In the genomic region with DNA sequence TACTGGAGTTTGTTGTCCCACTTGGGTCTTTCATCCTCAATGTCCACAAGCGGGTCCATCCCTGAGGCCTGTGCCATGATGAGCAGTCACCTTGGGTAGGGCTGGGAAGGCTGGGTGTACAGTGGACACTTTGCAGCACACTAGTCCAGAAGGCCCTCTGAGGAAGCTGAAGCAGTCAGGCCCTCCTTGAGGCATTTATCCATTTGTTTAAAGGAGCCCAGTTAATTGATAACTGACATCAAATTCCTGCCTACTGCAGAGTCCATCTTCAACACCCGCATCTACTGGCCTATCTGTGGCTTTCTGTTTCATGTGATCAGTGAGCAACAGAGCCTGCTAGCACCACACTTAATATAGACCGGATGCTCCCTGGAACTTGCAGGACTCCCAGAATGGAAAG, we compare ENCODE assay signal across 17 mouse cellular contexts. TPM values are rescaled to one million over a fixed set of nuclear protein-coding genes. Genes with fewer than 3 reads are reported as not detected.
"Had no signal": no experiment of that assay in that cellular context is flagged by ENCODE, and none has a peak within 500 bp of the region (broad histone marks: within the 10 kb centered on the region; RNA-seq: fewer than 3 reads in every experiment).

Gene Slc6a18 (minus strand): TSS at position 171 of the 400 bp plus-strand sequence.

- H3K4me2 ChIP-seq: limb, embryonic 13.5 days; midbrain, embryonic 12.5 days; neural tube, embryonic 15.5 days had no signal

- H3K9me3 ChIP-seq: limb, embryonic 13.5 days; midbrain, embryonic 12.5 days; neural tube, embryonic 15.5 days had no signal

- DNase-seq: layer of hippocampus, adult 9-11 months; layer of hippocampus, postnatal 36 days; left cerebral cortex, postnatal 4 days; lung, adult 18-20 months; thymus, postnatal 4 days had no signal

- H3K27me3 ChIP-seq: limb, embryonic 13.5 days; midbrain, embryonic 12.5 days; neural tube, embryonic 15.5 days had no signal

- H3K27ac ChIP-seq: limb, embryonic 13.5 days; liver, embryonic 14.5 days; midbrain, embryonic 12.5 days; neural tube, embryonic 15.5 days; stomach, postnatal 0 days had no signal

- H3K36me3 ChIP-seq: limb, embryonic 13.5 days; midbrain, embryonic 12.5 days; neural tube, embryonic 15.5 days had no signal

- ATAC-seq: intestine, embryonic 16.5 days had no signal

- H3K4me3 ChIP-seq: limb, embryonic 13.5 days; midbrain, embryonic 12.5 days; myocyte; neural tube, embryonic 15.5 days had no signal

- H3K4me1 ChIP-seq: limb, embryonic 13.5 days; midbrain, embryonic 12.5 days; neural tube, embryonic 15.5 days had no signal

- H3K9ac ChIP-seq: limb, embryonic 13.5 days; liver, embryonic 14.5 days; midbrain, embryonic 12.5 days; neural tube, embryonic 15.5 days had no signal

RNA-seq across cellular contexts. Expression of gene Slc6a18, which starts in this region (rescaled TPM):
- total RNA-seq: layer of hippocampus, adult 18-20 months; layer of hippocampus, postnatal 36 days; left cerebral cortex, postnatal 4 days; liver, adult 2 months; megakaryocyte-erythroid progenitor cell, adult 5-6 weeks had no signal
- polyA plus RNA-seq: intestine, embryonic 16.5 days; limb, embryonic 13.5 days; liver, adult 2 months; liver, embryonic 14.5 days; lung, embryonic 16.5 days; midbrain, embryonic 12.5 days; myocyte; neural tube, embryonic 11.5 days; neural tube, embryonic 15.5 days; stomach, postnatal 0 days had no signal
